Mouse (Mus musculus): ENCODE measurements around the gene Gm21981. TPM values are rescaled to one million over a fixed set of nuclear protein-coding genes. Genes with fewer than 3 reads are reported as not detected.

The Gm21981 gene
- polyA plus RNA-seq, 1 experiment = 1.3 TPM

- Histone ChIP-seq H3K36me3 (ENCODE audit: control insufficient read depth, insufficient read depth) (no peaks in the 10 kb centered on the region), H3K27me3 (ENCODE audit: control insufficient read depth, insufficient read depth, insufficient read length) (no peaks in the 10 kb centered on the region), H3K4me2 (ENCODE audit: low read depth) (peak within 1 kb of the TSS; percentile 85), H3K79me2 (ENCODE audit: control insufficient read depth, insufficient read depth) (peaks cover 15% of the 10 kb centered on the region), H3ac (ENCODE audit: control insufficient read depth, insufficient read length) (peak within 1 kb of the TSS; percentile 41), H3K4me3 (peak within 1 kb of the TSS; percentile 97)
- no peak for TF ChIP-seq TCF12 (IDR thresholded peaks at IDR 0.05; ENCODE audit: insufficient read depth, poor library complexity, severe bottlenecking)
- TF ChIP-seq SRF (IDR thresholded peaks at IDR 0.05; ENCODE audit: control insufficient read depth, insufficient read length, low read depth) = peak; percentile 8
- peak in 1 of 3 experiments; percentile 18 for TF ChIP-seq MYOD1 (IDR thresholded peaks at IDR 0.05; ENCODE audit: control insufficient read depth in 1 of 3, insufficient read length in 2 of 3, low read depth in 2 of 3)
- peak in 1 of 3 experiments; percentile 17 for TF ChIP-seq MYOG (IDR thresholded peaks at IDR 0.05; ENCODE audit: control insufficient read depth in 1 of 3, insufficient read depth in 1 of 3, insufficient read length in 2 of 3, low read depth in 2 of 3)
- peak; percentile 52 for TF ChIP-seq POLR2A (IDR thresholded peaks at IDR 0.05; ENCODE audit: insufficient read length, low read depth)
These were observed 5.4 kb downstream of the Gm21981 start, which contains the start of gene Frs3 for GRCm38 (mm10) chr17:47688608-47689575. TSS of gene Frs3 (plus strand) at chr17:47689030.

DNA sequence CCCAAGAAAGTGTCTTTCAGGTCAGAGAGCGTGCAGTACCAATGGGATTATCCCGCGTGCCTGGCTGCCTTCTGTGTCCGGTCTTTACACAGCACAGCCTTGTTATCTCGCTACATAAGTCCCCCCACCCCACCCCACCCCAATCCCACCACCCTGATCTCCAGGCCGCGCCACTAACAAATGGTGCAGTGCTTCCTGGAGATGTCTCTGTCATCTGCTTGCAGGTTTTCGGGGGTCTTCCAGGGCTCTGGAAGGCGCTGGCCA lies 6.0 kb downstream of the Gm21981 start, which contains the start of gene Tomm6:
Gene Tomm6, minus strand, starts transcription at position 43 of the 264 bp plus-strand sequence.
- no peaks in the 10 kb centered on the region for H3K27me3 ChIP-seq (ENCODE audit: control insufficient read depth, insufficient read depth, insufficient read length)
- peaks cover 15% of the 10 kb centered on the region for H3K79me2 ChIP-seq (ENCODE audit: control insufficient read depth, insufficient read depth)
- peak within 1 kb of the TSS; percentile 95 for H3K4me2 ChIP-seq (ENCODE audit: low read depth)
- H3K36me3 ChIP-seq (ENCODE audit: control insufficient read depth, insufficient read depth) = no peaks in the 10 kb centered on the region
- TF ChIP-seq REST (IDR thresholded peaks at IDR 0.05; ENCODE audit: insufficient read depth, insufficient read length) = no peak
- no peak for TF ChIP-seq CEBPB (IDR thresholded peaks at IDR 0.05; ENCODE audit: insufficient read depth, poor library complexity, severe bottlenecking)
- TF ChIP-seq POLR2AphosphoS2 (IDR thresholded peaks at IDR 0.05; ENCODE audit: insufficient read length, low read depth) = no peak
- TF ChIP-seq MYOG (IDR thresholded peaks at IDR 0.05; ENCODE audit: control insufficient read depth in 1 of 3, insufficient read depth in 1 of 3, insufficient read length in 2 of 3, low read depth in 2 of 3) = no peak
- TF ChIP-seq MAX (IDR thresholded peaks at IDR 0.05; ENCODE audit: low read depth) = no peak
- no peak for TF ChIP-seq TCF3 (IDR thresholded peaks at IDR 0.05; ENCODE audit: insufficient read length, low read depth)
- TF ChIP-seq TCF12 (IDR thresholded peaks at IDR 0.05; ENCODE audit: insufficient read depth, poor library complexity, severe bottlenecking) = no peak
- TF ChIP-seq MYOD1 (IDR thresholded peaks at IDR 0.05; ENCODE audit: control insufficient read depth in 1 of 3, insufficient read length in 2 of 3, low read depth in 2 of 3) = no peak
- no peak for TF ChIP-seq E2F4 (IDR thresholded peaks at IDR 0.05; ENCODE audit: insufficient read depth)
- TF ChIP-seq SRF (IDR thresholded peaks at IDR 0.05; ENCODE audit: control insufficient read depth, insufficient read length, low read depth) = no peak
- no peak for TF ChIP-seq POLR2A (IDR thresholded peaks at IDR 0.05; ENCODE audit: insufficient read length, low read depth)
- TF ChIP-seq USF1 (IDR thresholded peaks at IDR 0.05; ENCODE audit: low read depth) = no peak
- peak within 1 kb of the TSS; percentile 97 for H3K4me3 ChIP-seq
- H3ac ChIP-seq (ENCODE audit: control insufficient read depth, insufficient read length) = peak within 1 kb of the TSS; percentile 41

DNA sequence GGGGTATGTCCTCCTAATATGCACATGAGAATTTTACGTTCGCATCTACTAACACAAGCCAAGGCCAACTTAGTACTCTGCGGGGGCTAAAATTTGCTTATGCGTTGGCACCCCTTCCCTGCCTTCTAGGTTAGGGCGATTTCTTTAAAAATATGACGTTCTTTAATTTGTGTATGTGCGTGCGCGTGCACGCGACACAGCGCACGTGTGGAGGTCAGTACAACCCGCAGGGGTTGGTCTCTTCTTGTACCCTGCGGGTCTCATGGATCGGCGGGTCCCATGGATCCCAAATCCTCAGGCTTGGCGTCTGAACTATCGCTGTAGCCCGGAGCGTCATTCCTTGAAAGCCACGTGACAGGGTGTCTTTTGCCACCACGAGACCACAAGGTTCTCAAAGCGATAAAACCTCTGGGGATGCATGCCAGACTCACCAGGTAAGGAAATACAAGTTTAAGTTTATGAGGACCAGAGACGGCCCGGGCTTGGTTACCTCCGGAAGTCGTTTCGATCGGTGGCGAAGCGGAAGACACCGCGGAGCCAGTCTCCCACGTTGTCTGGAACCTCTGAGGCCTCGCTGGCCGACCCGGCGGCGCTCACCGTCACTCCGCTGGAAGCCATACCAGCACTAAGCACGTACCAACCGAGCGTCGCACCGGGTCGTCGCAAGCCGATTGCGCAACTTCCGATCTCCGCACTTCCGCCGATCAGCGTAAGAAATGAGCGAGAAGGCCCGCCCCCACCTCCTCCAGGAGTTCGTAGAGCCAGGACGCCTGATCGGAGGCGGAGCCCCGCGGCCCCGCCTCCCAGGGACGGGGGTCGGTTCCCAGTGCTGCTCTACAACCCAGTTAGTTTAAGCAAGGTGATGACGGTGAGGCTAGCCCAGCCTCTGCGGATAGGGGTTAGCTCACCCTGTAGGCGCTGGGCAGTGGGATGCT lies 6.6 kb downstream of the Gm21981 start:
- Histone ChIP-seq H3K4me3 (peak overlapping the region; percentile 97), H3K4me2 (ENCODE audit: low read depth) (peak overlapping the region; percentile 95), H3K36me3 (ENCODE audit: control insufficient read depth, insufficient read depth) (no peaks in the 10 kb centered on the region), H3K79me2 (ENCODE audit: control insufficient read depth, insufficient read depth) (peaks cover 15% of the 10 kb centered on the region), H3K27me3 (ENCODE audit: control insufficient read depth, insufficient read depth, insufficient read length) (no peaks in the 10 kb centered on the region), H3ac (ENCODE audit: control insufficient read depth, insufficient read length) (peak overlapping the region; percentile 41)
- TF ChIP-seq MYOD1 (IDR thresholded peaks at IDR 0.05; ENCODE audit: control insufficient read depth in 1 of 3, insufficient read length in 2 of 3, low read depth in 2 of 3) (no peak), MYOG (IDR thresholded peaks at IDR 0.05; ENCODE audit: control insufficient read depth in 1 of 3, insufficient read depth in 1 of 3, insufficient read length in 2 of 3, low read depth in 2 of 3) (peak in 1 of 3 experiments; percentile 3), POLR2AphosphoS2 (IDR thresholded peaks at IDR 0.05; ENCODE audit: insufficient read length, low read depth) (peak; percentile 94), POLR2A (IDR thresholded peaks at IDR 0.05; ENCODE audit: insufficient read length, low read depth) (peak; percentile 90), TCF3 (IDR thresholded peaks at IDR 0.05; ENCODE audit: insufficient read length, low read depth) (no peak), E2F4 (IDR thresholded peaks at IDR 0.05; ENCODE audit: insufficient read depth) (no peak), SRF (IDR thresholded peaks at IDR 0.05; ENCODE audit: control insufficient read depth, insufficient read length, low read depth) (peak; percentile 85), MAX (IDR thresholded peaks at IDR 0.05; ENCODE audit: low read depth) (no peak), USF1 (IDR thresholded peaks at IDR 0.05; ENCODE audit: low read depth) (peak; percentile 24), TCF12 (IDR thresholded peaks at IDR 0.05; ENCODE audit: insufficient read depth, poor library complexity, severe bottlenecking) (no peak), CEBPB (IDR thresholded peaks at IDR 0.05; ENCODE audit: insufficient read depth, poor library complexity, severe bottlenecking) (peak; percentile 95), REST (IDR thresholded peaks at IDR 0.05; ENCODE audit: insufficient read depth, insufficient read length) (no peak)

GRCm38 (mm10) chr17:47682836-47683235 lies 11.4 kb downstream of the Gm21981 start:
- H3K36me3 ChIP-seq (ENCODE audit: control insufficient read depth, insufficient read depth) = peaks cover 11% of the 10 kb centered on the region

More at GRCm38 (mm10) chr17:47682836-47683235, 11.4 kb downstream of the Gm21981 start:
- H3K4me2 ChIP-seq (ENCODE audit: low read depth) = no peak overlapping the region
- H3K79me2 ChIP-seq (ENCODE audit: control insufficient read depth, insufficient read depth) = peaks cover 15% of the 10 kb centered on the region
- TF ChIP-seq TCF12 (IDR thresholded peaks at IDR 0.05; ENCODE audit: insufficient read depth, poor library complexity, severe bottlenecking) = no peak
- no peak for TF ChIP-seq SRF (IDR thresholded peaks at IDR 0.05; ENCODE audit: control insufficient read depth, insufficient read length, low read depth)
- no peak for TF ChIP-seq POLR2AphosphoS2 (IDR thresholded peaks at IDR 0.05; ENCODE audit: insufficient read length, low read depth)
- no peak overlapping the region for H3ac ChIP-seq (ENCODE audit: control insufficient read depth, insufficient read length)
- H3K27me3 ChIP-seq (ENCODE audit: control insufficient read depth, insufficient read depth, insufficient read length) = no peaks in the 10 kb centered on the region
- H3K4me3 ChIP-seq = no peak overlapping the region

Measured in myocyte (in vitro differentiated cells).